Mouse (Mus musculus) cerebellum, adult 18-20 months (tissue): ENCODE data around the gene Ift122.

Source experiments
- DNase-seq, 2 experiments: peaks; one replicate each; pipeline ENCODE4 v3.0.0; 2021

The Ift122 gene

DNA sequence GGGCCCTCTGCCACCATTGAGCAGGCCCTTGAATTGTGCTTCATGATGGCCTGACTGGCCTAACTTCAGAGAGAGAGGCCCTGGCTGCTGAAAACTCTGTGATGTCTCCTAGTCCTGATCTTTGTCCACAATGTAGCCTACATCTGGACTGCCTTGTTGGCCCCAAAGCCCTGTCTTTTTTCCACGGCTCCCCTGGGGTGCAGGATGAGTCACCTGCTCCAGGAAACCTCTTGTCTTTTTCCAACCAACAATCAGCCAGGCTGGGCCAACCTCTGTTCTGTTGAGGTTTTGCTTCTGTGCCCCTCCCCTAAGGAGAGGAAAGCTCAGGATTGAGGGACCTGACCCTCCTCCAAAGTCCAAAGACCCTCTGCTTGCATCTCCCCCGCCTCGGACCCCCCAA, 108.5 kb downstream of the Ift122 start:
- DNase-seq, result no peak

- no peak for DNase-seq
Measured at GRCm38 (mm10) chr6:115962439-115963085, 109.3 kb downstream of the Ift122 start.

DNA sequence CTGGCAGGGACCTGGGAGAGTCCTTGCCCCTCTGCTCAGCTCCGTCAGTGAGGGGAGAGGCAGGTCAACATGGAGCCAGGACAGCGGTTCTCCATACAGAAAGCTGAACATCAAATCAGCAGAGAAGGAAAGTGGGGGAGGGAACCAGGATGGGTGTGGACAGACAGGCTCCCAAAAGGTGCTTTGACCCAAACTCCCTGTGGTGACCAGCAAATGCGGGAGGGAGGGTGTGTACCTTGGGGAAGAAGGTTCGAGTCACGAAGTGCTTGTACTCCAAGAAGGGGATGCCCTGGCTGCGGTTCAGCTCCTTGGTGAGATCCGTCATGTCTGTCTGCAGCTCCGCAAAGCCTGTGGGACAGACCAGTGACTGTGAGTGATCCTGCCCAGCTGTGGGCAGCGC, 110.4 kb downstream of the Ift122 start:
- no peak for DNase-seq

DNA sequence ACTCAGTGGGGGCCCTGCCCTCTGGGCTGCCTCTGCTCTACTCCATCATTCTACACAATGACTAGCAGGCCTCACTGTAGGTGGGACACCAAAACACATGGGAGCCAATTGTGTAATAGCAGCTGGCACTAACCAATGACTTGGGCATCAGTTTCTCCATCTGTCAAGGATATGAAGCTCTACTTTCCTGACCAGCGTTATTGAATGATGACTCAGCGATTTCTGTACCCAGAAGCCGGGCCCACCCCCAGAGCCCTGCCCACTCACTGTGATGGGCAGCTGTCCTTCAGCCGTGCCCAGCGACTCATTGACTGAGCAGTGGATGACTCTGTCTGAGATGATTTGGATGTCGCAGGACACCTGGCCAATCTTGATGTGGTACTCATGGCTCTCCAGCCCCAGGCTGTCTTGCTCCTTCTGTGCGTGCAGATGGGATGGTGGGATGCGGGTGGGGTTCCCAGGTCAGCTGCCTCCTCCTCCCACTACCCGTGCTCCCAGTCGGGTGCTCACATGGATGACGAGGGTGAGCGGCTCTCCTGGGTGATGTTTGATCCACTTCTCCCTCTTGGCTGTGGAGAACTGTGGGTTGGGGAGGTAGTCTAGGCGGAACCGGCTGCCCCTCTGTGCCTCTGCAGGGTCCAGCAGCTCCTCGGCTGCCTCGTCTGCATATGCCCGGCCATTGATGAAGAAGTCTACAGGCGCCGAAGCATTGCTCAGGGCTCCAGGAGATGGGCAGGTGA, 113.1 kb downstream of the Ift122 start:
- DNase-seq, result no peak

DNA sequence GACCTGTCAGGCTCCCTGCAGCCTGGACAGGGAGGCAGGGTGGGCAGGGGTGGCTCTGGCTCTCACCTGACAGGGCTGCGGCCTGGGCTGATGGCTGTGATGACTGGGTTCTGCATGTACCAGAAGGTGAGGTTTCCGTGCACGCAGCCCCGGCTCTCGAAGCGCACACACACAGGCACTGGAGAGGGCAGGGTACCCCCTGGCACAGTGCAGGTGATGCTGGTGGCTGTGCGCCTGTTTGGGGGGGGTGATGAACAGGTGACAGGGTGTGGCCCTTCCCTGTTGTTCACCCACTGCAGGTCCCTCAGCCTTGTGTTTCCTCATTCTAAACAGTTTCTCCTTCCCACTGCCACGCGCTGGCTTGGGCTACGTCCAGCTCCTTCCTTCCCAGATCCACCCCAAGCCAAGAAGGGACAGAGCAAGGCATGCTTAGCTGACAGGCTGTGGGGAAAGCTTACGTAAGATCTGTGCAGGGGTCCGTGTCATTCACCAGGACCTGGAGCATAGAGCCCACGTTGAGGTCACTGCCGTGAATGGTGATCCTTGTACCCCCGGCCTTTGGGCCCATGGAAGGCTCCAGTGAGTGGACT, 114.1 kb downstream of the Ift122 start:
- DNase-seq, result peak; percentile 64 to 65

DNA sequence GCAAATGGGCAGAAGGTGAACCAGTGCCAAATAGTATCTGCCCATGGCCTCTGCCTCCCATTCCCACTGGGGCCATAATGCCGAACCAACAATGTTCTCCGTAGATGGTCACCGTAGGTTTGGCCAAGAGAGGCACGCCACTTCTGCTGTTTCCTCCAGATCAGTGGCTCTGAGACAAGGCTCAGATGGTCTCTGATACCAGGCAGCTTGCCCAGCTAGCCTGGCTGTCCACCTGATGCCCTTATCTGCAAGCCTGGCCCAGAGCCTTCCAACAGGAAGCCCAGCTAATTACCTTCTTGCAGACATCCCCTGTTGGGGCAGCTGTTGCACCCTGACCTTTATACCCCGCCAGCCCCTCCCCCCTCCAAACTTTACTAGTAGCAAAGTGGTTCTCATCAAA, 114.8 kb downstream of the Ift122 start:
- peak; percentile 82 to 86 for DNase-seq

DNA sequence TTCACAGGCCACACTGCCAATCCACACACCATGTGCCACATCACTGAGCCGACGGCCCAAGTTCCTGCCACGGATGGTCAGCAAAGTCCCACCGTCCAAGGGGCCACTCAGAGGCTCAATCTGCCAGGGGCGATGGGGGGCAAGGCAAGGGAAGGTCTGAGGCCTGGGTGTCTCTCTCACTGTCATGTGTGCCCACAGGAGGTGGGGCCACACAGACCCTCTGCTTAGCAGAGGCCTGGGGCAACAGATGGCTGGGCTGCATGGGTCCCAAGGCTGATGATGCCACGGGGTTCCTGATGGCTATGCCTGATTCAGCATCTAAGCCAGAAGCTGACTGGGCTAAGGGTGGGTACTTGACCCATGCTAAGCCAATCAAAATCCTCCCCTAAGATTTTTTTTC, 115.4 kb downstream of the Ift122 start:
- DNase-seq, result no peak

DNA sequence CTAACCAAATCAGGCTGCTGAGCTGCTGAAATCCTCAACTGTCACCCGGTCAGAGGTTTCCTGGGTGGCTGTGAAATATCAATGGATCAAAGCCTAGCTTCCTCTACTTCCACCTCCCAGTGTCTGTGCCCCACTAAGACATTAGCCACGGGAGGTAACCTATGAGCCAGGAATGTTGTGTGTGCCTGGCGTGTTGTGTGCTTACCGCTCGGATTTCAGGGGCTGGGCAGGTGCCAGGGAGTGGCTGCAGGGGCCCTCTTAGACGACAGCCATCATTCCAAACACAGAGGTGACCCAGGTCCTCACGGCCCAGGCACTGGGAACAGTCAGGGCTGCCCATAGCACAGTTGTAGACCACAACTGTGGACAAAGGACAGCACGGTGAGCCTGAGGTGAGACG, 115.8 kb downstream of the Ift122 start:
- DNase-seq, result no peak

DNA sequence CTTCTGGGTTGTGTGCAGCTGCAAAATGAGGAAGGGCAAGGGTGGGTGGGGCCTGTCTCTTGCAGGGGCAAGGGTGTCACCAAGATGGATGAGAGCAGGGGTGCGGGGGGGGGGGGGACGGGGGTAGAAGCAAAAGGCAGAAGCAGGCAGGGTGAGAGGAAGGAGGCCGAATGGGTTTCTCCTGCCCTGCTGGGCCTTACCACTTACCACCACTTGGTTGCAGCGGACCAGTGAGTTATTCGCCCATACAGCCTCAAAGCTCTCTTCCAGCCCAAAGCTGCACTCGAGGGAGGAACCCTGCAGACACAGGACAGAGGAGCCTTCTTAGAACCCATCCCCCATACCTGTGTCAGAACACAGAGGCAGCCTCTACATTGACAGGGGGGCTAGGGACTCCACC, 116.7 kb downstream of the Ift122 start:
- no peak for DNase-seq

GRCm38 (mm10) chr6:115971273-115972060, 118.2 kb downstream of the Ift122 start:
- DNase-seq, result no peak

- DNase-seq, result no peak
Measured at GRCm38 (mm10) chr6:115972083-115972764, 119.0 kb downstream of the Ift122 start.

DNA sequence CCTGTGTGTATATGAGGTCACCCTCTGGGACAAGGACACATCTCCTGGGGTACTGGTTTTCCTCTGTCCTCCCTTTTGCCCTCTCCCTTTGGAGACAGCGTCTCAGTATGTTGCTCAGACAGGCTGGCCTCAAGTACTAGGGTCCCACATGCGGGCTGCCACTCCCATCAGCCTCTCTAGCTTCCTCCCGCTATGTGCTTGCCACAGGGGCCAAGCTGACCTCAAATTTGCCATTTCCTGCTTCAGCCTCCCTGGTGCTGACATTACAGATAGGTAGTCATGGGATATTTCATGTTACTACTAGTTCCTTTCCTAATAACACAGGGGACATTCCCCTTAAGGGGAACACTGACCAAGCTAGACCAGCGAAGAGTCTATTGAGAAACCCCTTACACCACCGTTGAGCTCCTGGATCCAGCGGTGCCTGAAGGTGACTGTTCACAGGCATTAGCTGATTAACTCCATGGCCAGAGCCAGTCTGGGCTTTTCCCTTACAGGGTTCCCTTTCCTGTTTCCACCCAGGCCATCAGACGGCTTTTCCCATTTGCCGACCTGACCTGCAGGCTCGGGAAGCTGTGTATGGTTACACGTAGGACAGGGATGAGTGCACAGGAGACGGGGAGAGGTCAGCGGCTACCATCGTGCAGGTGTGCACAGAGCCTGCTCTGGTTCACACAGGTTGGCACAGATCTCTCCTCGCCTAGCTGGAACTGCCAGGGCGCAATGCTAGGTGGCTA, 120.0 kb downstream of the Ift122 start:
- no peak for DNase-seq

GRCm38 (mm10) chr6:115973881-115974662, 120.8 kb downstream of the Ift122 start:
- DNase-seq, result no peak

- DNase-seq, result no peak
Measured at GRCm38 (mm10) chr6:115975606-115976005, 122.3 kb downstream of the Ift122 start.
